In genomic region chr19:14414957-14415356, GRCm38 (mm10) we compare ENCODE assay signal across 27 mouse cellular contexts.
"Had no signal": no experiment of that assay in that cellular context is flagged by ENCODE, and none has a peak within 500 bp of the region (broad histone marks: within the 10 kb centered on the region; RNA-seq: fewer than 3 reads in every experiment).

No protein-coding gene starts in this region.

- H3K9me3 ChIP-seq: heart, embryonic 13.5 days; heart, embryonic 15.5 days; hindbrain, embryonic 13.5 days; hindbrain, embryonic 15.5 days; kidney, embryonic 15.5 days; limb, embryonic 13.5 days; limb, embryonic 15.5 days; liver, embryonic 12.5 days had no signal

- H3K9ac ChIP-seq: heart, embryonic 13.5 days; heart, embryonic 15.5 days; hindbrain, embryonic 13.5 days; hindbrain, embryonic 15.5 days; kidney, embryonic 15.5 days; limb, embryonic 13.5 days; limb, embryonic 15.5 days; liver, embryonic 12.5 days; liver, embryonic 14.5 days had no signal

- H3K27ac ChIP-seq: heart, adult 2 months; heart, embryonic 13.5 days; heart, embryonic 15.5 days; hindbrain, embryonic 13.5 days; hindbrain, embryonic 15.5 days; hindbrain, postnatal 0 days; kidney, embryonic 15.5 days; kidney, postnatal 0 days; limb, embryonic 13.5 days; limb, embryonic 15.5 days; liver, embryonic 12.5 days; liver, embryonic 14.5 days had no signal

- ATAC-seq: hindbrain, postnatal 0 days; intestine, embryonic 16.5 days; liver, embryonic 12.5 days had no signal

- H3K4me2 ChIP-seq: heart, embryonic 11.5 days; heart, embryonic 13.5 days; heart, embryonic 15.5 days; hindbrain, embryonic 13.5 days; hindbrain, embryonic 15.5 days; kidney, embryonic 15.5 days; limb, embryonic 13.5 days; limb, embryonic 15.5 days; liver, embryonic 12.5 days had no signal

- DNase-seq: gastrocnemius, postnatal 14 days; gastrocnemius, postnatal 36 days; heart, adult 11 months; heart, adult 2 months; heart, postnatal 14 days; heart, postnatal 36 days; kidney, adult 11 months; kidney, adult 2 months; kidney, adult 9 months; kidney, postnatal 14 days; kidney, postnatal 36 days; layer of hippocampus, adult 9-11 months; layer of hippocampus, postnatal 36 days; left cerebral cortex, postnatal 4 days had no signal

- H3K27me3 ChIP-seq: hindbrain, embryonic 15.5 days; kidney, embryonic 15.5 days; limb, embryonic 15.5 days had no signal

- H3K4me3 ChIP-seq: heart, adult 2 months; heart, embryonic 13.5 days; heart, embryonic 15.5 days; hindbrain, embryonic 13.5 days; hindbrain, embryonic 15.5 days; kidney, embryonic 15.5 days; limb, embryonic 13.5 days; limb, embryonic 15.5 days; liver, embryonic 12.5 days had no signal

- H3K4me1 ChIP-seq: heart, embryonic 13.5 days; heart, embryonic 15.5 days; hindbrain, embryonic 15.5 days; kidney, embryonic 15.5 days had no signal

- H3K36me3 ChIP-seq: heart, embryonic 13.5 days; heart, embryonic 15.5 days; hindbrain, embryonic 13.5 days; hindbrain, embryonic 15.5 days; kidney, embryonic 15.5 days; limb, embryonic 13.5 days; limb, embryonic 15.5 days; liver, embryonic 12.5 days had no signal
